Mouse (Mus musculus): ENCODE data around the gene G6pdx. TPM values are rescaled to one million over a fixed set of nuclear protein-coding genes. Genes with fewer than 3 reads are reported as not detected.

G6pdx gene
- total RNA-seq, 2 experiments from 2014 or later: 48.4 to 50.7 TPM

Other genes starting within 250 kb of the G6pdx start
- 100 to 1,000 TPM; 434 to 445 TPM for gene Flna, start 179.4 kb downstream of the G6pdx start, total RNA-seq (2021)
- 10 to 100 TPM; 48.2 to 52.3 TPM for gene Emd, start 174.5 kb downstream of the G6pdx start, total RNA-seq (2021)
- gene Rpl10, start 158.4 kb downstream of the G6pdx start, total RNA-seq (2021): 100 to 1,000 TPM; 264 to 422 TPM
- 10 to 100 TPM; 54.8 to 57.4 TPM for gene Taz, start 147.3 kb downstream of the G6pdx start, total RNA-seq (2021)
- gene Dnase1l1, start 146.9 kb downstream of the G6pdx start, total RNA-seq (2021): 1 to 10 TPM; 2.5 to 5.0 TPM
- gene Atp6ap1, start 132.1 kb downstream of the G6pdx start, total RNA-seq (2021): 100 to 1,000 TPM; 228 to 244 TPM
- 100 to 1,000 TPM; 745 to 773 TPM for gene Gdi1, start 124.2 kb downstream of the G6pdx start, total RNA-seq (2021)
- 10 to 100 TPM; 45.7 to 49.8 TPM for gene Fam50a, start 116.2 kb downstream of the G6pdx start, total RNA-seq (2021)
- 100 to 1,000 TPM; 172 to 190 TPM for gene Plxna3, start 100.1 kb downstream of the G6pdx start, total RNA-seq (2021)
- 10 to 100 TPM; 34.2 to 34.5 TPM for gene Lage3, start 75.6 kb downstream of the G6pdx start, total RNA-seq (2021)
- 10 to 100 TPM; 43.2 to 48.8 TPM for gene Ubl4a, start 56.0 kb downstream of the G6pdx start, total RNA-seq (2021)
- gene Slc10a3, start 55.8 kb downstream of the G6pdx start, total RNA-seq (2021): 1 to 10 TPM; 2.7 to 3.8 TPM
- gene Fam3a, start 35.9 kb downstream of the G6pdx start, total RNA-seq (2021): 10 to 100 TPM; 20.4 to 22.2 TPM
- gene Ikbkg, start 35.9 kb downstream of the G6pdx start, total RNA-seq (2021): 10 to 100 TPM; 25.9 to 34.0 TPM
- not detected for gene Gm6880, start 52.2 kb upstream of the G6pdx start, total RNA-seq (2021)
- not detected for gene Olfr1326-ps1, start 145.7 kb upstream of the G6pdx start, total RNA-seq (2021)
- gene Olfr1325, start 163.5 kb upstream of the G6pdx start, total RNA-seq (2021): not detected
- gene Gm5640, start 216.4 kb upstream of the G6pdx start, total RNA-seq (2021): under 1 TPM in 1 of 2 experiments, not detected in 1; 0.40 TPM

All from left cerebral cortex, postnatal 4 days (tissue).